Mouse (Mus musculus) kidney, postnatal 0 days (tissue): ENCODE measurements around the gene Stox1. TPM values are rescaled to one million over a fixed set of nuclear protein-coding genes. Genes with fewer than 3 reads are reported as not detected.
"Not testable (repeated sequence)": the region's sequence is repeated elsewhere in the genome, so short reads cannot be mapped to it uniquely, and the experiment has no call there.

ENCODE experiments used
- ATAC-seq: fragments of 200-750 bp; cut with Nextera tagmentation; replicated peaks from 2 replicates; pipeline ENCODE4 v1.8.0; 2017; ENCODE audit warnings: low read depth, moderate number of reproducible peaks, moderate TSS enrichment, moderate library complexity; ENCODE audit not compliant: low FRiP score
- DNase-seq: peaks from one replicate; pipeline ENCODE4 v3.0.0-alpha.2; 2016; ENCODE audit warnings: low spot score
- H3K27ac ChIP-seq: fragments of 300-500 bp; sonication (generic); 2 replicates; pipeline ENCODE4 v1.5.1; 2014; ENCODE audit warnings: mild to moderate bottlenecking
- H3K27me3 ChIP-seq: fragments of 300-500 bp; sonication (generic); 2 replicates; pipeline ENCODE4 v1.6.1; 2014; ENCODE audit warnings: low read length, mixed read lengths; ENCODE audit not compliant: insufficient read depth
- H3K36me3 ChIP-seq: fragments of 300-500 bp; sonication (generic); 2 replicates; pipeline ENCODE4 v1.6.1; 2014; ENCODE audit warnings: low read length, mixed read lengths; ENCODE audit not compliant: insufficient read depth
- H3K4me1 ChIP-seq: fragments of 300-500 bp; sonication (generic); replicated peaks from 2 replicates; pipeline ENCODE4 v1.6.1; 2014; ENCODE audit warnings: antibody characterized with exemption, low read length, mixed read lengths; ENCODE audit not compliant: insufficient read depth
- H3K4me2 ChIP-seq: fragments of 300-500 bp; sonication (generic); 2 replicates; pipeline ENCODE4 v1.6.1; 2014; ENCODE audit warnings: mild to moderate bottlenecking, low read length, moderate library complexity, mixed read lengths
- H3K4me3 ChIP-seq: fragments of 300-500 bp; sonication (generic); replicated peaks from 2 replicates; pipeline ENCODE4 v1.5.1; 2014; ENCODE audit warnings: low read depth, low read length
- H3K9ac ChIP-seq: fragments of 300-500 bp; sonication (generic); 2 replicates; pipeline ENCODE4 v1.6.1; 2014; ENCODE audit warnings: low read depth, low read length
- H3K9me3 ChIP-seq: fragments of 300-500 bp; sonication (generic); replicated peaks from 2 replicates; pipeline ENCODE4 v1.6.1; 2016; ENCODE audit warnings: low read length, inconsistent platforms, mixed read lengths
- CTCF ChIP-seq: IDR thresholded peaks from 2 replicates; pipeline ENCODE4 v1.5.1; 2016; ENCODE audit warnings: antibody characterized with exemption, low read depth, mild to moderate bottlenecking, moderate library complexity
- WGBS: fragments of 180-500 bp; shearing (Covaris S2); extraction: QIAGEN DNeasy Blood & Tissue Kit; methylation state at CpG from one replicate; pipeline ENCODE4 v1.1.7; 2014; 5-methylcytosine and 5-hydroxymethylcytosine counted together
- polyA plus RNA-seq: library from polyadenylated mRNA; unstranded; fragments of >200 nt; fragmentation: Nextera tagmentation; extraction: Ambion mirVana; gene quantifications from 2 replicates; pipeline ENCODE4 v1.2.1, GENCODE M21; 2015

Stox1 gene
- polyA plus RNA-seq, 1 experiment from 2014 or later: 1.7 TPM

- 33% methylated on average over 4 of the region's 4 CpGs for WGBS
- H3K9me3 ChIP-seq: no peaks in the 10 kb centered on the region
- H3K4me3 ChIP-seq: no peak overlapping the region
- no peak for ATAC-seq
- no peak overlapping the region for H3K9ac ChIP-seq
- no peak overlapping the region for H3K27ac ChIP-seq
- no peaks in the 10 kb centered on the region for H3K36me3 ChIP-seq
- no peak overlapping the region for H3K4me2 ChIP-seq
- no peak for DNase-seq
- H3K27me3 ChIP-seq: no peaks in the 10 kb centered on the region; the same call in 1 of the 2 replicates
- no peaks in the 10 kb centered on the region for H3K4me1 ChIP-seq
- no peak for TF ChIP-seq CTCF
Observed at GRCm38 (mm10) chr10:62722701-62723100, 3.2 kb downstream of the Stox1 start.

GRCm38 (mm10) chr10:62720574-62720973, 5.4 kb downstream of the Stox1 start:
- not testable (repeated sequence) for DNase-seq, H3K4me1 ChIP-seq, H3K27ac ChIP-seq, ATAC-seq, H3K27me3 ChIP-seq, H3K9me3 ChIP-seq, H3K36me3 ChIP-seq, H3K4me3 ChIP-seq, H3K9ac ChIP-seq, H3K4me2 ChIP-seq
- 86% methylated on average over 7 of the region's 8 CpGs for WGBS

- Histone ChIP-seq H3K9me3 (no peaks in the 10 kb centered on the region), H3K4me3 (no peak overlapping the region), H3K4me1 (no peaks in the 10 kb centered on the region), H3K27me3 (no peaks in the 10 kb centered on the region), H3K27ac (no peak overlapping the region), H3K36me3 (no peaks in the 10 kb centered on the region), H3K4me2 (no peak overlapping the region), H3K9ac (no peak overlapping the region)
- ATAC-seq (peak; percentile 80), DNase-seq (peak; percentile 13)
- WGBS: 46% methylated on average over 10 of the region's 10 CpGs
- no peak for TF ChIP-seq CTCF
Observed at GRCm38 (mm10) chr10:62713457-62713856, 12.5 kb downstream of the Stox1 start.

- Histone ChIP-seq H3K9ac (no peak overlapping the region), H3K4me1 (no peaks in the 10 kb centered on the region), H3K9me3 (no peaks in the 10 kb centered on the region), H3K27ac (no peak overlapping the region), H3K4me2 (no peak overlapping the region), H3K36me3 (no peaks in the 10 kb centered on the region), H3K27me3 (no peaks in the 10 kb centered on the region), H3K4me3 (no peak overlapping the region)
- DNase-seq (no peak), ATAC-seq (no peak)
- no peak for TF ChIP-seq CTCF
- 77% methylated on average over 4 of the region's 4 CpGs for WGBS
Observed at GRCm38 (mm10) chr10:62703579-62703978, 22.3 kb downstream of the Stox1 start.

GRCm38 (mm10) chr10:62702436-62702835, 23.5 kb downstream of the Stox1 start:
- H3K4me1 ChIP-seq: no peaks in the 10 kb centered on the region
- no peak for TF ChIP-seq CTCF

GRCm38 (mm10) chr10:62692771-62693170, 33.2 kb downstream of the Stox1 start:
- ATAC-seq: no peak
- Histone ChIP-seq H3K4me2 (no peak overlapping the region), H3K36me3 (no peaks in the 10 kb centered on the region), H3K9ac (no peak overlapping the region), H3K9me3 (no peaks in the 10 kb centered on the region), H3K27ac (no peak overlapping the region), H3K27me3 (no peaks in the 10 kb centered on the region), H3K4me3 (no peak overlapping the region), H3K4me1 (no peaks in the 10 kb centered on the region)
- no peak for TF ChIP-seq CTCF
- DNase-seq: no peak
- WGBS: 62% methylated on average over 8 of the region's 8 CpGs

More at GRCm38 (mm10) chr10:62702436-62702835, 23.5 kb downstream of the Stox1 start:
- H3K27me3 ChIP-seq: no peaks in the 10 kb centered on the region
- no peak overlapping the region for H3K4me3 ChIP-seq
- DNase-seq (no peak), ATAC-seq (no peak)
- H3K36me3 ChIP-seq: no peaks in the 10 kb centered on the region
- no peak overlapping the region for H3K4me2 ChIP-seq
- H3K9ac ChIP-seq: no peak overlapping the region
- no peaks in the 10 kb centered on the region for H3K9me3 ChIP-seq
- WGBS: 80% methylated on average over 4 of the region's 4 CpGs
- H3K27ac ChIP-seq: no peak overlapping the region

- no peak overlapping the region for H3K27ac ChIP-seq
- H3K4me3 ChIP-seq: no peak overlapping the region
- 66% methylated on average over 3 of the region's 3 CpGs for WGBS
- no peak overlapping the region for H3K4me2 ChIP-seq
- H3K36me3 ChIP-seq: no peaks in the 10 kb centered on the region
- no peak overlapping the region for H3K9ac ChIP-seq
- no peak for ATAC-seq
- no peaks in the 10 kb centered on the region for H3K27me3 ChIP-seq
- no peak for DNase-seq
- no peaks in the 10 kb centered on the region for H3K4me1 ChIP-seq
- TF ChIP-seq CTCF: no peak
- no peaks in the 10 kb centered on the region for H3K9me3 ChIP-seq
Observed at GRCm38 (mm10) chr10:62692244-62692643, 33.7 kb downstream of the Stox1 start.
